Mouse (Mus musculus): Measurements from ENCODE around the gene Trpc7. TPM values are rescaled to one million over a fixed set of nuclear protein-coding genes. Genes with fewer than 3 reads are reported as not detected.
A peak's percentile ranks its signal among the peaks of the same experiment; 100 is the strongest.

Gene Trpc7
- polyA plus RNA-seq, 2 experiments: not detected

DNA sequence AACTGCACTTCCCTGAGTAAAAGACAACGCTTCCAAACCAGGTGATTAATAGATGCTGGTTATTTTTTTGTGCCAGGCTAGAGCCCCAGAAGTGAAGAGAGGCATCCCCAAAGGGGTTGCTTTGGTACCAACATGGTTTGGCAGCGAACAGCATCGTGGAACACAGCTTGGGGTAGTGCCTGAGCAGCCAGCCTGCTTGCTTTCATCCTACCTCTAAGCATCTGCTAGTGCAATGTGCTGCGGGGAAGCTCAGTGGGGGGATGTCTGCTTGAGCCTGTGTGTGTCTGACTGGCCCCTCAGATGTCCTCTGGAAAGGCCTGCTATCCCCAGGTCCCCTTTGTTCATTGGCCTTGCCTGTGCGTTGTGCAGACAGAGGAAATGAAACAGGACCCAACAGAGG is 42.4 kb downstream of the Trpc7 start:
- no peak overlapping the region for H3K4me2 ChIP-seq (ENCODE audit: low read depth)
- ATAC-seq (ENCODE audit: insufficient read depth): no peak
- DNase-seq (ENCODE audit: low read depth in 3 of 3, low spot score in 3 of 3): no peak
- no peak overlapping the region for H3K4me3 ChIP-seq (ENCODE audit: insufficient read depth in 1 of 2, low read depth in 2 of 2, low read length in 2 of 2)
- TF ChIP-seq CTCF (IDR thresholded peaks at IDR 0.05; ENCODE audit: low read depth) (no peak), EP300 (IDR thresholded peaks at IDR 0.05; ENCODE audit: low read depth) (no peak)
- no peaks in the 10 kb centered on the region for H3K27me3 ChIP-seq (ENCODE audit: control insufficient read depth, insufficient read depth, low read length)
- no peak overlapping the region for H3K9ac ChIP-seq (replicated peaks)
- no peak overlapping the region for H3K27ac ChIP-seq
- H3K4me1 ChIP-seq (replicated peaks; ENCODE audit: control insufficient read depth in 2 of 2, insufficient read depth in 2 of 2, low read length in 1 of 2): no peaks in the 10 kb centered on the region
- H3K36me3 ChIP-seq (replicated peaks; ENCODE audit: control insufficient read depth, insufficient read depth, low read depth): no peaks in the 10 kb centered on the region
- WGBS (ENCODE audit: insufficient replicate concordance): 53% methylated on average over 5 of the region's 5 CpGs
- H3K9me3 ChIP-seq (ENCODE audit: control insufficient read depth, low read length): no peaks in the 10 kb centered on the region

DNA sequence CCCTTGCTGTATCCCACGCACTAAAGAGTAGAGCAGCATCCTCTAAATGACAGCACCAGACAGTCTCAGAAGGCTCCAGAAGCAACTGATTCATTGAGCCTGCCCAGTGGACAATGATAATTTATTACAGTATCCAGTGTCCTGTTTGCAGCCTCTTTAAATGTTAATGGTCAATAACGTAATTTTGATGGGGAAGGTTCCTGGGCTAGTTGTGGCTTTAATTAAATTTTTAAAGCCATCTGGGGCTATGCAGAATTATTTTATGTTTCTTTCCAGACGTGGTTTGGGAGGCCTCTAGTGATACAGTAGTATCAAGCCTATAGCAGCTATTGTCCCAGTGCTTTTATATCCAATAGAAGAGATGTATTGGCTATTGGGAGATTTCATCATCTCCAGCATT is 49.9 kb downstream of the Trpc7 start:
- no peak for DNase-seq (ENCODE audit: low read depth in 3 of 3, low spot score in 3 of 3)
- H3K9me3 ChIP-seq (ENCODE audit: control insufficient read depth, low read length): no peaks in the 10 kb centered on the region
- H3K9ac ChIP-seq (replicated peaks): no peak overlapping the region
- H3K4me1 ChIP-seq (replicated peaks; ENCODE audit: control insufficient read depth in 2 of 2, insufficient read depth in 2 of 2, low read length in 1 of 2): no peaks in the 10 kb centered on the region
- no peak overlapping the region for H3K4me2 ChIP-seq (ENCODE audit: low read depth)
- H3K27me3 ChIP-seq (ENCODE audit: control insufficient read depth, insufficient read depth, low read length): no peaks in the 10 kb centered on the region
- TF ChIP-seq EP300 (IDR thresholded peaks at IDR 0.05; ENCODE audit: low read depth) (no peak), CTCF (IDR thresholded peaks at IDR 0.05; ENCODE audit: low read depth) (no peak)
- ATAC-seq (ENCODE audit: insufficient read depth): no peak
- 46% methylated on average over 3 of the region's 3 CpGs for WGBS (ENCODE audit: insufficient replicate concordance)
- no peak overlapping the region for H3K27ac ChIP-seq
- H3K36me3 ChIP-seq (replicated peaks; ENCODE audit: control insufficient read depth, insufficient read depth, low read depth): no peaks in the 10 kb centered on the region
- no peak overlapping the region for H3K4me3 ChIP-seq (ENCODE audit: insufficient read depth in 1 of 2, low read depth in 2 of 2, low read length in 2 of 2)

DNA sequence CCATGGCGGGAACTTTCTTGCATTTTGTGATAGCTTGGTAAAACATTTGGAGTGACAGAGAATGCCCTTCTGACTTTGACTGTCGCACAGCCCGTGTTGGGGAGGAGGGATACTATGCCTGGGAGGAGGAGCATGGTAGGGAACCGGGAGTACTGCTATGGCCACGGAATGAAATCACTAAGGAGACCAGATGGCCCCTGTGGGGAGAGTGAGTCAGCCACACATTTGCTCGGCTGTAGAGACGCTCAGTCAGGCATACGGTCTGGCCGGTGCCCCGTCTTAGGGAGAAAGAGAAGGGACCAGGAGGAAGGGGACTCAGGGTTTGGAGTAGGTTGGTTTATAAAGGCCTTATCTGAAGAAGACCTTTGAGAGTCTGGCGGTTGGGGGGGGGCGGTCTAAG is 80.3 kb downstream of the Trpc7 start:
- TF ChIP-seq CTCF (IDR thresholded peaks at IDR 0.05; ENCODE audit: low read depth) (no peak), EP300 (IDR thresholded peaks at IDR 0.05; ENCODE audit: low read depth) (no peak)
- 70% methylated on average over 12 of the region's 12 CpGs for WGBS (ENCODE audit: insufficient replicate concordance)
- H3K4me2 ChIP-seq (ENCODE audit: low read depth): no peak overlapping the region

DNA sequence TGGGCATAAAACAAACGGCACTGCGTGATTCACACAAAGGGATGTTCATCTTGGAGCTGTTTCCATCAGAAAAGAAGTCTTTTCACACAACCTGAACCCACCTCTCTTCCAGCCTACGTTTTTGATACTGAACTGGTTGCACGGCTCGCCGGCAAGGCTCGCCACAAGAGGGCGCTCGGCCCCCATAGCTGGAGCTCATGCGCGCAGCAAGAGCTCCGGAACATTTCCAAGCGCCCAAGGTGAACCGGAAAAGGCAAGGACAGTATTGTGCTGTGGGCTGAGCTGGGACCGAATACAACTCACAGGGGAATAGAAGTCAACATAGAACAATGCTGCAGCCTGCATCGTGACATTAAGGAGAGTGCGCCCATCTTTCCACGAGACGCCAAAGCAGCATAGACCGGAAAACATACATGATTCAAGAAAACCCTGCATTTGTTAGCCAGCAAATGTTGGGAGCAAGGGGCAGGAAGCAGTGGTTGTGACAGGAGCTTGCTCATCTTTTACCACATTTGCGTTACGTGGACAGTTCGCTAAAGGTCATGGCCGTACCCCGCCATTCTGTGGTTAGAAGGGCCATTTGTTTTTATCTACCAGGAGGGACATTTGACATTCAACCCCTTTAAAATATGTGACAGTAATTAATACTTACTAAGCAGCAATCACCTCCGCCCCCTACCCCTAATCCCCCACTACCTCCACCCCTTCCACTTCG is 88.9 kb downstream of the Trpc7 start:
- H3K27me3 ChIP-seq (ENCODE audit: control insufficient read depth, insufficient read depth, low read length): no peaks in the 10 kb centered on the region

More for the DNA sequence above, 80.3 kb downstream of the Trpc7 start:
- no peaks in the 10 kb centered on the region for H3K27me3 ChIP-seq (ENCODE audit: control insufficient read depth, insufficient read depth, low read length)
- no peaks in the 10 kb centered on the region for H3K36me3 ChIP-seq (replicated peaks; ENCODE audit: control insufficient read depth, insufficient read depth, low read depth)
- no peaks in the 10 kb centered on the region for H3K9me3 ChIP-seq (ENCODE audit: control insufficient read depth, low read length)
- H3K9ac ChIP-seq (replicated peaks): no peak overlapping the region
- no peak for DNase-seq (ENCODE audit: low read depth in 3 of 3, low spot score in 3 of 3)
- no peak overlapping the region for H3K4me3 ChIP-seq (ENCODE audit: insufficient read depth in 1 of 2, low read depth in 2 of 2, low read length in 2 of 2)
- H3K27ac ChIP-seq: no peak overlapping the region
- ATAC-seq (ENCODE audit: insufficient read depth): no peak
- H3K4me1 ChIP-seq (replicated peaks; ENCODE audit: control insufficient read depth in 2 of 2, insufficient read depth in 2 of 2, low read length in 1 of 2): no peaks in the 10 kb centered on the region

DNA sequence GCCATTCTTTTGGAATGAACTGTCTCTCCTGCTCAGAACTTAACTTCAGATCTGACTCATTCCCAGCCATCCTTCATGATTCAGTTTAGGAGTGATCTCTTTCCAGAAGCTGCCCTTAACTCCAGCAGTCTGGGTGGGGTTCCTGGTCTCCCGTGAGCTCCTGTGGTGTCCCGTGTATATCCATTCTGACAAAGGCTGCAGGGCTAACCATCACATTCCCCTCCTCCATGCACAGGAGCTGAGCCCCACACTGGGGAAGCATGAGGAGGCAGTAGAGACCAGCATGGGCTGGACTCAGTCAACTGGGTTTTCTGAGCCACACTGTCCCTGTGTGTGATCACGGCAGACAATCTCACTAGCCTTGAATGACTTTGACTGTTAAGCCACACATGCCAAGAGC is 90.7 kb downstream of the Trpc7 start:
- Histone ChIP-seq H3K4me1 (replicated peaks; ENCODE audit: control insufficient read depth in 2 of 2, insufficient read depth in 2 of 2, low read length in 1 of 2) (no peaks in the 10 kb centered on the region; a peak in 1 of 4 replicates), H3K27me3 (ENCODE audit: control insufficient read depth, insufficient read depth, low read length) (no peaks in the 10 kb centered on the region), H3K27ac (no peak overlapping the region), H3K9me3 (ENCODE audit: control insufficient read depth, low read length) (no peaks in the 10 kb centered on the region), H3K4me3 (ENCODE audit: insufficient read depth in 1 of 2, low read depth in 2 of 2, low read length in 2 of 2) (no peak overlapping the region), H3K4me2 (ENCODE audit: low read depth) (no peak overlapping the region), H3K36me3 (replicated peaks; ENCODE audit: control insufficient read depth, insufficient read depth, low read depth) (no peaks in the 10 kb centered on the region), H3K9ac (replicated peaks) (no peak overlapping the region)
- no peak for DNase-seq (ENCODE audit: low read depth in 3 of 3, low spot score in 3 of 3)
- no peak for TF ChIP-seq CTCF (IDR thresholded peaks at IDR 0.05; ENCODE audit: low read depth)
- TF ChIP-seq EP300 (IDR thresholded peaks at IDR 0.05; ENCODE audit: low read depth): no peak
- no peak for ATAC-seq (ENCODE audit: insufficient read depth)
- WGBS (ENCODE audit: insufficient replicate concordance): 70% methylated on average over 3 of the region's 3 CpGs

More for the DNA sequence above, 88.9 kb downstream of the Trpc7 start:
- Histone ChIP-seq H3K27ac (no peak overlapping the region), H3K9me3 (ENCODE audit: control insufficient read depth, low read length) (no peaks in the 10 kb centered on the region), H3K4me2 (ENCODE audit: low read depth) (peak overlapping the region; percentile 37), H3K36me3 (replicated peaks; ENCODE audit: control insufficient read depth, insufficient read depth, low read depth) (no peaks in the 10 kb centered on the region), H3K4me1 (replicated peaks; ENCODE audit: control insufficient read depth in 2 of 2, insufficient read depth in 2 of 2, low read length in 1 of 2) (no peaks in the 10 kb centered on the region; a peak in 1 of 4 replicates), H3K9ac (replicated peaks) (no peak overlapping the region), H3K4me3 (ENCODE audit: insufficient read depth in 1 of 2, low read depth in 2 of 2, low read length in 2 of 2) (peak overlapping the region in 1 of 2 experiments; percentile 44; a peak in 2 of 4 replicates)
- DNase-seq (ENCODE audit: low read depth in 3 of 3, low spot score in 3 of 3) (peak; percentile 11 to 20 (median 12)), ATAC-seq (ENCODE audit: insufficient read depth) (no peak)
- WGBS (ENCODE audit: insufficient replicate concordance): 6% methylated on average over 27 of the region's 27 CpGs
- peak; percentile 93 for TF ChIP-seq CTCF (IDR thresholded peaks at IDR 0.05; ENCODE audit: low read depth)
- TF ChIP-seq EP300 (IDR thresholded peaks at IDR 0.05; ENCODE audit: low read depth): no peak
